Mouse (Mus musculus): ENCODE data around the gene Zfp354b. TPM values are rescaled to one million over a fixed set of nuclear protein-coding genes. Genes with fewer than 3 reads are reported as not detected.

The Zfp354b gene
- total and polyA plus RNA-seq, 2 experiments from 2014 or later: 0.52 to 2.3 TPM

- peaks cover 7% of the 10 kb centered on the region; the same call in 1 of the 2 replicates for H3K9me3 ChIP-seq (ENCODE audit: low read length)
- peak within 1 kb of the TSS; percentile 88 for H3K27ac ChIP-seq
- DNase-seq (ENCODE audit: low spot score) (peak; percentile 98), ATAC-seq (peak; percentile 98)
- peak within 1 kb of the TSS; percentile 74 for H3K9ac ChIP-seq (replicated peaks; ENCODE audit: low read length)
- peak within 1 kb of the TSS; percentile 64 for H3K4me2 ChIP-seq (ENCODE audit: low read depth, low read length)
- peak within 1 kb of the TSS; percentile 92 for H3K4me3 ChIP-seq (ENCODE audit: low read length)
- no peaks in the 10 kb centered on the region for H3K27me3 ChIP-seq (ENCODE audit: insufficient read depth, low read length)
- peaks cover 15% of the 10 kb centered on the region for H3K36me3 ChIP-seq (ENCODE audit: insufficient read depth, low read length)
- under 1% methylated on average over 47 of the region's 47 CpGs for WGBS
- TF ChIP-seq CTCF (IDR thresholded peaks at IDR 0.05; ENCODE audit: low read depth): peak; percentile 82
- H3K4me1 ChIP-seq (ENCODE audit: insufficient read depth, low read length): peaks cover 4% of the 10 kb centered on the region; the same call in 1 of the 2 replicates
These were observed 15.6 kb downstream of the Zfp354b start, which contains the start of gene Zfp2 for GRCm38 (mm10) chr11:50915671-50916320. Gene Zfp2, minus strand, starts transcription at chr11:50916165.

GRCm38 (mm10) chr11:50914461-50914860 lies 17.0 kb downstream of the Zfp354b start:
- no peaks in the 10 kb centered on the region for H3K27me3 ChIP-seq (ENCODE audit: insufficient read depth, low read length)
- ATAC-seq: no peak
- H3K4me2 ChIP-seq (ENCODE audit: low read depth, low read length): peak overlapping the region; percentile 64
- peaks cover 28% of the 10 kb centered on the region for H3K36me3 ChIP-seq (ENCODE audit: insufficient read depth, low read length)
- peaks cover 4% of the 10 kb centered on the region; the same call in 1 of the 2 replicates for H3K4me1 ChIP-seq (ENCODE audit: insufficient read depth, low read length)
- TF ChIP-seq CTCF (IDR thresholded peaks at IDR 0.05; ENCODE audit: low read depth): no peak
- DNase-seq (ENCODE audit: low spot score): no peak
- H3K4me3 ChIP-seq (ENCODE audit: low read length): no peak overlapping the region
- no peak overlapping the region for H3K9ac ChIP-seq (replicated peaks; ENCODE audit: low read length)
- H3K9me3 ChIP-seq (ENCODE audit: low read length): peaks cover 7% of the 10 kb centered on the region; the same call in 1 of the 2 replicates
- 95% methylated on average over 3 of the region's 3 CpGs for WGBS
- H3K27ac ChIP-seq: no peak overlapping the region

GRCm38 (mm10) chr11:50913301-50913700 lies 18.1 kb downstream of the Zfp354b start:
- no peak for TF ChIP-seq CTCF (IDR thresholded peaks at IDR 0.05; ENCODE audit: low read depth)
- peaks cover 40% of the 10 kb centered on the region for H3K36me3 ChIP-seq (ENCODE audit: insufficient read depth, low read length)
- no peak overlapping the region for H3K4me3 ChIP-seq (ENCODE audit: low read length)
- DNase-seq (ENCODE audit: low spot score): no peak
- peaks cover 4% of the 10 kb centered on the region; the same call in 1 of the 2 replicates for H3K4me1 ChIP-seq (ENCODE audit: insufficient read depth, low read length)
- H3K9ac ChIP-seq (replicated peaks; ENCODE audit: low read length): no peak overlapping the region
- no peak for ATAC-seq
- H3K4me2 ChIP-seq (ENCODE audit: low read depth, low read length): no peak overlapping the region
- peaks cover 11% of the 10 kb centered on the region; the same call in 1 of the 2 replicates for H3K9me3 ChIP-seq (ENCODE audit: low read length)
- H3K27me3 ChIP-seq (ENCODE audit: insufficient read depth, low read length): no peaks in the 10 kb centered on the region
- 79% methylated on average over 1 of the region's 1 CpGs for WGBS
- no peak overlapping the region for H3K27ac ChIP-seq

- H3K9ac ChIP-seq (replicated peaks; ENCODE audit: low read length): no peak overlapping the region
- no peak overlapping the region for H3K27ac ChIP-seq
- no peak for ATAC-seq
- H3K4me3 ChIP-seq (ENCODE audit: low read length): no peak overlapping the region
- peaks cover 25% of the 10 kb centered on the region; the same call in 1 of the 2 replicates for H3K9me3 ChIP-seq (ENCODE audit: low read length)
- peaks cover 89% of the 10 kb centered on the region for H3K36me3 ChIP-seq (ENCODE audit: insufficient read depth, low read length)
- H3K4me1 ChIP-seq (ENCODE audit: insufficient read depth, low read length): no peaks in the 10 kb centered on the region
- TF ChIP-seq CTCF (IDR thresholded peaks at IDR 0.05; ENCODE audit: low read depth): no peak
- no peaks in the 10 kb centered on the region for H3K27me3 ChIP-seq (ENCODE audit: insufficient read depth, low read length)
- WGBS: 90% methylated on average over 5 of the region's 5 CpGs
- DNase-seq (ENCODE audit: low spot score): no peak
- no peak overlapping the region for H3K4me2 ChIP-seq (ENCODE audit: low read depth, low read length)
These were observed 23.3 kb downstream of the Zfp354b start for GRCm38 (mm10) chr11:50908136-50908535.

GRCm38 (mm10) chr11:50897359-50897758 lies 34.1 kb downstream of the Zfp354b start:
- no peak for TF ChIP-seq CTCF (IDR thresholded peaks at IDR 0.05; ENCODE audit: low read depth)

GRCm38 (mm10) chr11:50892441-50892840 lies 39.0 kb downstream of the Zfp354b start:
- DNase-seq (ENCODE audit: low spot score) (no peak), ATAC-seq (no peak)
- 62% methylated on average over 2 of the region's 2 CpGs for WGBS
- Histone ChIP-seq H3K27ac (no peak overlapping the region), H3K4me2 (ENCODE audit: low read depth, low read length) (no peak overlapping the region), H3K27me3 (ENCODE audit: insufficient read depth, low read length) (no peaks in the 10 kb centered on the region), H3K9me3 (ENCODE audit: low read length) (peaks cover 4% of the 10 kb centered on the region; the same call in 1 of the 2 replicates), H3K36me3 (ENCODE audit: insufficient read depth, low read length) (no peaks in the 10 kb centered on the region), H3K9ac (replicated peaks; ENCODE audit: low read length) (no peak overlapping the region), H3K4me1 (ENCODE audit: insufficient read depth, low read length) (no peaks in the 10 kb centered on the region), H3K4me3 (ENCODE audit: low read length) (no peak overlapping the region)
- TF ChIP-seq CTCF (IDR thresholded peaks at IDR 0.05; ENCODE audit: low read depth): no peak

More at GRCm38 (mm10) chr11:50897359-50897758, 34.1 kb downstream of the Zfp354b start:
- ATAC-seq (no peak), DNase-seq (ENCODE audit: low spot score) (no peak)
- Histone ChIP-seq H3K27me3 (ENCODE audit: insufficient read depth, low read length) (no peaks in the 10 kb centered on the region), H3K9ac (replicated peaks; ENCODE audit: low read length) (no peak overlapping the region), H3K4me1 (ENCODE audit: insufficient read depth, low read length) (no peaks in the 10 kb centered on the region), H3K36me3 (ENCODE audit: insufficient read depth, low read length) (peaks cover 28% of the 10 kb centered on the region), H3K9me3 (ENCODE audit: low read length) (peaks cover 49% of the 10 kb centered on the region), H3K4me2 (ENCODE audit: low read depth, low read length) (no peak overlapping the region), H3K27ac (no peak overlapping the region), H3K4me3 (ENCODE audit: low read length) (no peak overlapping the region)
- 85% methylated on average over 1 of the region's 1 CpGs for WGBS

Measured in hindbrain, postnatal 0 days (tissue).